Mouse (Mus musculus): ENCODE data around the gene Epas1. TPM values are rescaled to one million over a fixed set of nuclear protein-coding genes. Genes with fewer than 3 reads are reported as not detected.

The Epas1 gene
- total and polyA plus RNA-seq, 2 experiments from 2014 or later = 4.7 to 14.3 TPM

- Histone ChIP-seq H3K4me1 (ENCODE audit: insufficient read depth) (peaks cover 12% of the 10 kb centered on the region; the same call in 1 of the 2 replicates), H3K27ac (ENCODE audit: low read depth, low read length) (no peak overlapping the region), H3K4me3 (ENCODE audit: low read depth, low read length) (no peak overlapping the region), H3K9ac (no peak overlapping the region), H3K9me3 (ENCODE audit: low read length) (no peaks in the 10 kb centered on the region), H3K27me3 (ENCODE audit: insufficient read depth, low read length) (no peaks in the 10 kb centered on the region), H3K36me3 (ENCODE audit: insufficient read depth) (no peaks in the 10 kb centered on the region), H3K4me2 (ENCODE audit: low read depth) (no peak overlapping the region)
- no peak for TF ChIP-seq CTCF (IDR thresholded peaks at IDR 0.05; ENCODE audit: low read depth)
- no peak for ATAC-seq
- 78% methylated on average over 11 of the region's 11 CpGs for WGBS
- no peak for DNase-seq
These were observed 45.5 kb downstream of the Epas1 start for GRCm38 (mm10) chr17:86798951-86799350.

- no peak overlapping the region; the same call in 1 of the 2 replicates for H3K27ac ChIP-seq (ENCODE audit: low read depth, low read length)
- ATAC-seq = no peak
- 72% methylated on average over 12 of the region's 12 CpGs for WGBS
- no peak overlapping the region for H3K9ac ChIP-seq
- no peak for TF ChIP-seq CTCF (IDR thresholded peaks at IDR 0.05; ENCODE audit: low read depth)
- no peak for DNase-seq
- H3K27me3 ChIP-seq (ENCODE audit: insufficient read depth, low read length) = no peaks in the 10 kb centered on the region
- no peak overlapping the region for H3K4me2 ChIP-seq (ENCODE audit: low read depth)
- no peaks in the 10 kb centered on the region for H3K9me3 ChIP-seq (ENCODE audit: low read length)
- H3K4me1 ChIP-seq (ENCODE audit: insufficient read depth) = peaks cover 12% of the 10 kb centered on the region; the same call in 1 of the 2 replicates
- H3K4me3 ChIP-seq (ENCODE audit: low read depth, low read length) = no peak overlapping the region
- no peaks in the 10 kb centered on the region for H3K36me3 ChIP-seq (ENCODE audit: insufficient read depth)
These were observed 47.0 kb downstream of the Epas1 start for GRCm38 (mm10) chr17:86800535-86800934.

- no peak for TF ChIP-seq CTCF (IDR thresholded peaks at IDR 0.05; ENCODE audit: low read depth)
- Histone ChIP-seq H3K4me1 (ENCODE audit: insufficient read depth) (peaks cover 12% of the 10 kb centered on the region; the same call in 1 of the 2 replicates), H3K9me3 (ENCODE audit: low read length) (no peaks in the 10 kb centered on the region), H3K4me3 (ENCODE audit: low read depth, low read length) (no peak overlapping the region), H3K36me3 (ENCODE audit: insufficient read depth) (no peaks in the 10 kb centered on the region), H3K27ac (ENCODE audit: low read depth, low read length) (peak overlapping the region; percentile 54; the same call in 1 of the 2 replicates), H3K4me2 (ENCODE audit: low read depth) (no peak overlapping the region), H3K9ac (no peak overlapping the region), H3K27me3 (ENCODE audit: insufficient read depth, low read length) (no peaks in the 10 kb centered on the region)
- 68% methylated on average over 11 of the region's 11 CpGs for WGBS
- peak; percentile 38; the same call in 1 of the 2 replicates for ATAC-seq
- DNase-seq = no peak
These were observed 47.8 kb downstream of the Epas1 start for GRCm38 (mm10) chr17:86801213-86801815.

GRCm38 (mm10) chr17:86801876-86802275, 48.4 kb downstream of the Epas1 start:
- H3K36me3 ChIP-seq (ENCODE audit: insufficient read depth) = no peaks in the 10 kb centered on the region
- H3K27me3 ChIP-seq (ENCODE audit: insufficient read depth, low read length) = no peaks in the 10 kb centered on the region
- H3K27ac ChIP-seq (ENCODE audit: low read depth, low read length) = peak overlapping the region; percentile 54; the same call in 1 of the 2 replicates
- no peak overlapping the region for H3K4me2 ChIP-seq (ENCODE audit: low read depth)
- WGBS = 52% methylated on average over 9 of the region's 9 CpGs
- peak; percentile 58 for ATAC-seq
- peaks cover 12% of the 10 kb centered on the region; the same call in 1 of the 2 replicates for H3K4me1 ChIP-seq (ENCODE audit: insufficient read depth)
- H3K4me3 ChIP-seq (ENCODE audit: low read depth, low read length) = no peak overlapping the region
- no peaks in the 10 kb centered on the region for H3K9me3 ChIP-seq (ENCODE audit: low read length)
- TF ChIP-seq CTCF (IDR thresholded peaks at IDR 0.05; ENCODE audit: low read depth) = no peak
- DNase-seq = no peak
- H3K9ac ChIP-seq = no peak overlapping the region

GRCm38 (mm10) chr17:86802351-86802985, 49.0 kb downstream of the Epas1 start:
- Histone ChIP-seq H3K4me1 (ENCODE audit: insufficient read depth) (peaks cover 12% of the 10 kb centered on the region; the same call in 1 of the 2 replicates), H3K27me3 (ENCODE audit: insufficient read depth, low read length) (no peaks in the 10 kb centered on the region), H3K9ac (no peak overlapping the region), H3K36me3 (ENCODE audit: insufficient read depth) (no peaks in the 10 kb centered on the region), H3K4me2 (ENCODE audit: low read depth) (no peak overlapping the region), H3K4me3 (ENCODE audit: low read depth, low read length) (no peak overlapping the region), H3K9me3 (ENCODE audit: low read length) (no peaks in the 10 kb centered on the region), H3K27ac (ENCODE audit: low read depth, low read length) (peak overlapping the region; percentile 54; the same call in 1 of the 2 replicates)
- peak; percentile 71; the same call in 1 of the 2 replicates for ATAC-seq
- DNase-seq = peak; percentile 38
- WGBS = 74% methylated on average over 9 of the region's 9 CpGs
- peak; percentile 30; the same call in 1 of the 2 replicates for TF ChIP-seq CTCF (IDR thresholded peaks at IDR 0.05; ENCODE audit: low read depth)

GRCm38 (mm10) chr17:86803147-86803546, 49.6 kb downstream of the Epas1 start:
- ATAC-seq (no peak), DNase-seq (no peak)
- TF ChIP-seq CTCF (IDR thresholded peaks at IDR 0.05; ENCODE audit: low read depth) = no peak
- Histone ChIP-seq H3K27me3 (ENCODE audit: insufficient read depth, low read length) (no peaks in the 10 kb centered on the region), H3K4me1 (ENCODE audit: insufficient read depth) (peaks cover 12% of the 10 kb centered on the region; the same call in 1 of the 2 replicates), H3K9ac (no peak overlapping the region), H3K27ac (ENCODE audit: low read depth, low read length) (no peak overlapping the region), H3K4me3 (ENCODE audit: low read depth, low read length) (no peak overlapping the region), H3K36me3 (ENCODE audit: insufficient read depth) (no peaks in the 10 kb centered on the region), H3K9me3 (ENCODE audit: low read length) (no peaks in the 10 kb centered on the region), H3K4me2 (ENCODE audit: low read depth) (no peak overlapping the region)
- 84% methylated on average over 10 of the region's 10 CpGs for WGBS

- H3K4me2 ChIP-seq (ENCODE audit: low read depth) = no peak overlapping the region
- no peak for ATAC-seq
- no peak for DNase-seq
- no peaks in the 10 kb centered on the region for H3K9me3 ChIP-seq (ENCODE audit: low read length)
- H3K4me3 ChIP-seq (ENCODE audit: low read depth, low read length) = no peak overlapping the region
- H3K27me3 ChIP-seq (ENCODE audit: insufficient read depth, low read length) = no peaks in the 10 kb centered on the region
- no peaks in the 10 kb centered on the region for H3K36me3 ChIP-seq (ENCODE audit: insufficient read depth)
- WGBS = 84% methylated on average over 5 of the region's 5 CpGs
- TF ChIP-seq CTCF (IDR thresholded peaks at IDR 0.05; ENCODE audit: low read depth) = peak; percentile 27
- H3K27ac ChIP-seq (ENCODE audit: low read depth, low read length) = no peak overlapping the region
- peaks cover 12% of the 10 kb centered on the region; the same call in 1 of the 2 replicates for H3K4me1 ChIP-seq (ENCODE audit: insufficient read depth)
- no peak overlapping the region for H3K9ac ChIP-seq
These were observed 50.2 kb downstream of the Epas1 start for GRCm38 (mm10) chr17:86803653-86804052.
